Mouse (Mus musculus): ENCODE results near the gene Six3. TPM values are rescaled to one million over a fixed set of nuclear protein-coding genes. Genes with fewer than 3 reads are reported as not detected.

Six3 gene
- 11.3 and 15.0 TPM in 2 replicates for polyA plus RNA-seq (2014; fragmentation: Nextera tagmentation; extraction: Ambion mirVana)

DNA sequence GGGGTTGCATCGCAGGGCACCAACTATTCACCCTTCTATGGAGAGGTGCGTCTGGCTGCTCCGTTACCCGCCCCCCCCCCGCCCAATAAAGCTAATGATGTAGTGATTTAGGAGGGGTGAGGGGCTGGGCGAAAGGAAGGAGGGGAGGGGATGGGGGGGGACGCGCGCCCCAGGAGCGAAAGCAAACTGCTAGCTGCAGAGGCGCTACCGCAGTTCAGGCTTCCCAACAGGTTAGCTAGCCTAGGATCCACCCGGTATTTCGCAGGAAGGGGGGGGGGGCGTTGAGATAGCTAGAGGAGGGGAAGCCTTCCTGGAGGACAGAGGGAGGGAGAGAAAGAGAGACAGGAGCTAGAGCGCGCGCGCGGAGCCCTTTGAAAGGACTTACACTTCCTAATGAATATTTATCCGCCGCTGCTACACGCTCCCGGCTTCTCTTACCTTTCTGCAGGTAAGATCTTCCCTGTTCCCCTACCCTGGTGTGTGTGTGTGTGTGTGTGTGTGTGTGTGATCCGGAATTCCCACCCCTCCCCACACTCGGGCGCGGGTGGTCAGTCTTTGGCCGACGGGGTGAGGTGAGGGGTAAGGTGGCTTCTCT is at the start of gene Six3:
TSS of gene Six3 (plus strand) at position 343 of the 595 bp plus-strand sequence.
- no peaks in the 10 kb centered on the region for H3K9me3 ChIP-seq (replicated peaks; ENCODE audit: control insufficient read depth, low read length)
- H3K4me2 ChIP-seq (ENCODE audit: low read length) = peak within 1 kb of the TSS; percentile 55
- peak within 1 kb of the TSS; percentile 37 for H3K4me3 ChIP-seq (ENCODE audit: low read depth, low read length)
- no peak for DNase-seq (ENCODE audit: low spot score)
- H3K4me1 ChIP-seq (ENCODE audit: control insufficient read depth, insufficient read depth, low read length) = no peaks in the 10 kb centered on the region; the same call in 1 of the 2 replicates
- ATAC-seq = no peak
- peak within 1 kb of the TSS; percentile 60 for H3K9ac ChIP-seq (ENCODE audit: low read length)
- no peaks in the 10 kb centered on the region for H3K36me3 ChIP-seq (ENCODE audit: control insufficient read depth, insufficient read depth, low read length)
- peaks cover 95% of the 10 kb centered on the region for H3K27me3 ChIP-seq (replicated peaks; ENCODE audit: control insufficient read depth, insufficient read depth, low read length)
- peak within 1 kb of the TSS; percentile 68 for H3K27ac ChIP-seq (ENCODE audit: low read depth, low read length)
- under 1% methylated on average over 28 of the region's 30 CpGs for WGBS

DNA sequence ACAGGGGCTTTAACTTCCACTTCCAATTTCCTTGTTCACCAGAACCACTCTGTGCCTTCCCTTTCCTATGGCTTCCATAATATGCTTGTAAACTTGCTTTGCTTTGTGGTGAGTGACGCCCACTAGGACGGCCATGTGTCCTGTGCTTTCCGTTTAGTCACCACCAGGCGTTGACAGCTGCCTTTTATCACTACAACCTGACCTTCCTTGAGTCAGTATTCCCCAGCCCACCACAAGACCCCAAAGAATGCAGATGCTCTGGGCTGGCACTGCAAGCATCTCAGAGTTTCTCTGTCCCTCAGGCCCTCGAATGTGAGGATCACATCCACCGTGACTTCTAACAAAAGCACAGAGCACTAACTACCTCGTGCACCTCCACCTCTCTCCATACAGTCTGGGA is 49.3 kb upstream of the Six3 start:
- H3K27me3 ChIP-seq (replicated peaks; ENCODE audit: control insufficient read depth, insufficient read depth, low read length) = no peaks in the 10 kb centered on the region
- H3K36me3 ChIP-seq (ENCODE audit: control insufficient read depth, insufficient read depth, low read length) = no peaks in the 10 kb centered on the region
- no peak overlapping the region for H3K9ac ChIP-seq (ENCODE audit: low read length)
- no peak for ATAC-seq
- WGBS = 83% methylated on average over 7 of the region's 7 CpGs
- H3K4me2 ChIP-seq (ENCODE audit: low read length) = no peak overlapping the region
- no peak overlapping the region for H3K27ac ChIP-seq (ENCODE audit: low read depth, low read length)
- DNase-seq (ENCODE audit: low spot score) = no peak
- H3K4me1 ChIP-seq (ENCODE audit: control insufficient read depth, insufficient read depth, low read length) = no peaks in the 10 kb centered on the region
- no peaks in the 10 kb centered on the region; the same call in 1 of the 2 replicates for H3K9me3 ChIP-seq (replicated peaks; ENCODE audit: control insufficient read depth, low read length)
- H3K4me3 ChIP-seq (ENCODE audit: low read depth, low read length) = no peak overlapping the region

DNA sequence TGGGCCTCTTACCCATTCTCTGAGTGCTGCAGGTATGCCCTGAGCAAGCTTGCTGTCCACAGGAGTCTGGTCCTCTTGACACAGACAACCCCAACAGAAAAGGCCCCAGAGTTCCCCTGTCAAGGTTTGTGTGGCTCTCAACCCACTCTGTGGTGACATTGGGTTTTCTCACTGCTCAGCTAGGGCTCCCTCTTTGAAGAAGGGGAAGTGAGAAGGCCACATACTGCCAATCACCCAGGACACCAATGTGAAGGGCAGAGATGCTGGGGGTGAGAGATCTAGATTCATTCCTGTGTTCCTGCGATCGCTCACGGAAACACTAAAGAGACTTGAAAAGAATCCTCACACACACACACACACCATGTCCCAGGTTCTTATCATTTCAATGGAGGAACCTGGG is 39.4 kb upstream of the Six3 start:
- Histone ChIP-seq H3K9me3 (replicated peaks; ENCODE audit: control insufficient read depth, low read length) (no peaks in the 10 kb centered on the region), H3K4me3 (ENCODE audit: low read depth, low read length) (no peak overlapping the region), H3K4me2 (ENCODE audit: low read length) (no peak overlapping the region), H3K4me1 (ENCODE audit: control insufficient read depth, insufficient read depth, low read length) (no peaks in the 10 kb centered on the region), H3K27me3 (replicated peaks; ENCODE audit: control insufficient read depth, insufficient read depth, low read length) (no peaks in the 10 kb centered on the region), H3K9ac (ENCODE audit: low read length) (no peak overlapping the region), H3K36me3 (ENCODE audit: control insufficient read depth, insufficient read depth, low read length) (no peaks in the 10 kb centered on the region), H3K27ac (ENCODE audit: low read depth, low read length) (no peak overlapping the region)
- 90% methylated on average over 3 of the region's 3 CpGs for WGBS
- no peak for DNase-seq (ENCODE audit: low spot score)
- ATAC-seq = no peak

DNA sequence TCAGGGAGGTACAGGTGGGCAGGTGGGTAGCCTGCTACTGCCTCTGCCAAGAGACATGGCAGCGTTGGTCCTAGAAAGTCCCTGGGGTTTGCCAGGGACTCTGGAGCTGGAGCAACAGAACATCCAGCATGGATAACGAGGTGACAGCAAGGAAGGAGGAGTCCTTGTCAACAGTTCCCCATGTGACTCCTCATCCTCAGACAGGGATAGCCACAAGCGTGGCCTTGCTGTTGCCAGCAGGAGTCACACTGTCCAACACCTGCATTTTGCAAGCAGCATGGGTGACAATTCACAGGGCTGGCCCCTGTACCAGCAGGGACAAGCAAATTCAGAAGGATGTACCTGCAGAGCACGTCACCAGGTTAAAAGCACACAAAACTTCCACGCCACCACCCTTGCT is 35.1 kb upstream of the Six3 start:
- no peaks in the 10 kb centered on the region for H3K9me3 ChIP-seq (replicated peaks; ENCODE audit: control insufficient read depth, low read length)
- H3K27me3 ChIP-seq (replicated peaks; ENCODE audit: control insufficient read depth, insufficient read depth, low read length) = no peaks in the 10 kb centered on the region
- H3K9ac ChIP-seq (ENCODE audit: low read length) = no peak overlapping the region
- H3K4me3 ChIP-seq (ENCODE audit: low read depth, low read length) = no peak overlapping the region
- H3K4me1 ChIP-seq (ENCODE audit: control insufficient read depth, insufficient read depth, low read length) = no peaks in the 10 kb centered on the region
- 67% methylated on average over 5 of the region's 5 CpGs for WGBS
- no peak overlapping the region for H3K27ac ChIP-seq (ENCODE audit: low read depth, low read length)
- no peak for ATAC-seq
- H3K36me3 ChIP-seq (ENCODE audit: control insufficient read depth, insufficient read depth, low read length) = no peaks in the 10 kb centered on the region
- DNase-seq (ENCODE audit: low spot score) = no peak
- no peak overlapping the region for H3K4me2 ChIP-seq (ENCODE audit: low read length)

DNA sequence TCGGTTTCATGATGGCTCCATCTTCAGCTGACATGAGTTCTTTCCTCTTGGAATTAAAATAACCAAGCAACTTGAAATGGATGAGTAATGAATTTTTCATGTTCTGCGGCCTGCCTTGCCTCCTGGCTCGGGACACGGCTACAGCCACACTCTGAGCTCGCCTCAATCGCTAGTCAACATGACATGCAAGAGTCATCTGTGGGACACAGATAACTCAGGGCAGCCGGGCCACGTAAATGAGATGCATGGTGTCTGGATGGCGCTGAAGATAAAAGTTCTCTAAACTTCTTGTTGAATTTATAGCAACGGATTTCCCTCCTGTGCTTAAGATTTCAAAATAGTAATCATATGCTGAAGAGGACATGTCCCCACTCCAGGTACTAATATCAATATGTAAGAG is 34.1 kb upstream of the Six3 start:
- DNase-seq (ENCODE audit: low spot score) (no peak), ATAC-seq (no peak)
- Histone ChIP-seq H3K4me1 (ENCODE audit: control insufficient read depth, insufficient read depth, low read length) (no peaks in the 10 kb centered on the region), H3K36me3 (ENCODE audit: control insufficient read depth, insufficient read depth, low read length) (no peaks in the 10 kb centered on the region), H3K9ac (ENCODE audit: low read length) (no peak overlapping the region), H3K27ac (ENCODE audit: low read depth, low read length) (no peak overlapping the region), H3K4me3 (ENCODE audit: low read depth, low read length) (no peak overlapping the region), H3K27me3 (replicated peaks; ENCODE audit: control insufficient read depth, insufficient read depth, low read length) (no peaks in the 10 kb centered on the region), H3K9me3 (replicated peaks; ENCODE audit: control insufficient read depth, low read length) (no peaks in the 10 kb centered on the region), H3K4me2 (ENCODE audit: low read length) (no peak overlapping the region)
- 91% methylated on average over 10 of the region's 10 CpGs for WGBS

DNA sequence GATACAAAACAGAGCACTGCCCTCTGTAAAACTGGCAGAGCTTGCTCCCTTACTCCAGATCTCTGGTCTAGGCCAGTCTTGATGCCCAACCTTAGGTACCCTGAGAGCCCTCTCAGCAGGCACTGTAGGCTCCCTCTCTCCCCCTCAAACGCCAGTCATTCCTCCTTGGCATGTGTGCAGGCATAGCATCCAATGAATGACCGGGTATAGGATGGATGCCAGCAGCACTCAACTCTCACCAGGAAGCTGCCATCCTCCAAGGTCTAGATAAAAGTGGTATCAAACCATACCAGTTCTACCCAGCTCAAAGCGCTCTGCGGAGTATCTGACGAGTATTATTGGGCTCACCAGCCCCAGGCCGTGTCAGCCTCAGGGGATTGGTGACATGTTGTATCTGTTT is 33.2 kb upstream of the Six3 start:
- no peak for ATAC-seq
- H3K9ac ChIP-seq (ENCODE audit: low read length) = no peak overlapping the region
- H3K9me3 ChIP-seq (replicated peaks; ENCODE audit: control insufficient read depth, low read length) = no peaks in the 10 kb centered on the region
- no peaks in the 10 kb centered on the region for H3K4me1 ChIP-seq (ENCODE audit: control insufficient read depth, insufficient read depth, low read length)
- peak; percentile 27 for DNase-seq (ENCODE audit: low spot score)
- H3K27ac ChIP-seq (ENCODE audit: low read depth, low read length) = no peak overlapping the region
- H3K36me3 ChIP-seq (ENCODE audit: control insufficient read depth, insufficient read depth, low read length) = no peaks in the 10 kb centered on the region
- H3K4me3 ChIP-seq (ENCODE audit: low read depth, low read length) = no peak overlapping the region
- H3K27me3 ChIP-seq (replicated peaks; ENCODE audit: control insufficient read depth, insufficient read depth, low read length) = no peaks in the 10 kb centered on the region
- no peak overlapping the region for H3K4me2 ChIP-seq (ENCODE audit: low read length)
- 83% methylated on average over 6 of the region's 6 CpGs for WGBS

DNA sequence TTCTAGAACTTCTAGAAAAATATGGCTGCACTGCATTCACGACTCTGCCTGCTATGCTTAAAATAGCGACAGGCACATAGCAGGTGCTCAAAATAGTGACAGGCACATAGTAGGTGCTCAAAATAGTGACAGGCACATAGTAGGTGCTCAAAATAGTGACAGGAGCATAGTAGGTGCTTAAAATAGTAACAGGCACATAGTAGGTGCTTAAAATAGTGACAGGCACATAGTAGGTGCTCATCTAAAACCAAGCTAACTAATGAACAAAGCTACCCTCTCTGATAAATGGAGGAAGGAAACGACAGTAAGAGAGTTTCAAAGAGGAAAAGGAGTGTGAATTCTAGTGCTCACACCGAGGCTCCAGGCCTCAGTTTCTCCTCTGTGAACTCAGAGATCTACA is 29.2 kb upstream of the Six3 start:
- Histone ChIP-seq H3K4me2 (ENCODE audit: low read length) (no peak overlapping the region), H3K27ac (ENCODE audit: low read depth, low read length) (no peak overlapping the region), H3K36me3 (ENCODE audit: control insufficient read depth, insufficient read depth, low read length) (no peaks in the 10 kb centered on the region), H3K27me3 (replicated peaks; ENCODE audit: control insufficient read depth, insufficient read depth, low read length) (no peaks in the 10 kb centered on the region), H3K9me3 (replicated peaks; ENCODE audit: control insufficient read depth, low read length) (no peaks in the 10 kb centered on the region), H3K4me1 (ENCODE audit: control insufficient read depth, insufficient read depth, low read length) (no peaks in the 10 kb centered on the region), H3K4me3 (ENCODE audit: low read depth, low read length) (no peak overlapping the region), H3K9ac (ENCODE audit: low read length) (no peak overlapping the region)
- DNase-seq (ENCODE audit: low spot score) (no peak), ATAC-seq (no peak)
- WGBS = 86% methylated on average over 4 of the region's 4 CpGs

DNA sequence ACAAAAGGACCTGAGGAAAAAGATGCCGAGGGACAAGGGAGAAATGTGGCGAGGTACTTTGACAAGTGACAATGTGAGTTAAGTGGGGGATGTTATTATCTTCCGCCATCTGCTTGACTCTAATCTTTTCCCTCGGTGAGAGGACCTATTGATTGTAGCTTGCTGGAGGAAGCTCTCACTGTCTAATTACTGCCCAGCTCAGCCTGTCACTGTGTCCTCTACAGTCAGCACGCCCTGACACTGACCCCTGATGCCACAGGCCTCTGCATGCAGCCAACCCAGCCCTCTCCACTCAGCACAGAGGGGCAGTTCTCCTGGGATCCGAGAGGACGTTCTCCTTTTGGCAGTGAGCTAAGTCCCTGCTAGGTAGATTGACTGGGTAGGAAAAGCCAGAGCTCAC is 28.8 kb upstream of the Six3 start:
- H3K9ac ChIP-seq (ENCODE audit: low read length) = no peak overlapping the region
- 54% methylated on average over 7 of the region's 7 CpGs for WGBS
- no peak for DNase-seq (ENCODE audit: low spot score)
- no peak overlapping the region for H3K27ac ChIP-seq (ENCODE audit: low read depth, low read length)
- H3K4me2 ChIP-seq (ENCODE audit: low read length) = no peak overlapping the region
- no peaks in the 10 kb centered on the region for H3K36me3 ChIP-seq (ENCODE audit: control insufficient read depth, insufficient read depth, low read length)
- ATAC-seq = no peak
- no peaks in the 10 kb centered on the region for H3K9me3 ChIP-seq (replicated peaks; ENCODE audit: control insufficient read depth, low read length)
- no peaks in the 10 kb centered on the region for H3K4me1 ChIP-seq (ENCODE audit: control insufficient read depth, insufficient read depth, low read length)
- no peak overlapping the region for H3K4me3 ChIP-seq (ENCODE audit: low read depth, low read length)
- H3K27me3 ChIP-seq (replicated peaks; ENCODE audit: control insufficient read depth, insufficient read depth, low read length) = no peaks in the 10 kb centered on the region

DNA sequence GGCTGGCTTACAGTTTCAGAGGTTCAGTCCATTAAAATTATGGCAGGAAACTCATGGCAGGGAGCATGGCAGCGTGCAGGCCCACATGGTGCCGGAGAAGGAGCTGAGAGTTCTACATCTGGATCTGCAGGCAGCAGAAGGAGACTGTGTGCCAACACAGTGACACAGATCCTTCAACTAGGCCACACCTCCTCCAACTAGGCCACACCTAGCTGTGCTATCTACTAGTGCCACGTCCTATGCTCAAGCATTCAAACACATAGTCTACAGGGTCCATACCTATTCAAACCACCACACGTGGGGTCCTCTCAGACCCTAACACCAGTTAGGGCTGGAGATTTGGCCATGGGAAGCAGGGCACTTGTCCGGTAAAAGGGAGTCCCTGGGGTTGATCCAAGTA is 27.6 kb upstream of the Six3 start:
- DNase-seq (ENCODE audit: low spot score) (no peak), ATAC-seq (no peak)
- H3K9ac ChIP-seq (ENCODE audit: low read length) = no peak overlapping the region
- H3K27ac ChIP-seq (ENCODE audit: low read depth, low read length) = no peak overlapping the region
- no peaks in the 10 kb centered on the region for H3K27me3 ChIP-seq (replicated peaks; ENCODE audit: control insufficient read depth, insufficient read depth, low read length)
- H3K4me1 ChIP-seq (ENCODE audit: control insufficient read depth, insufficient read depth, low read length) = no peaks in the 10 kb centered on the region
- H3K4me2 ChIP-seq (ENCODE audit: low read length) = no peak overlapping the region
- no peaks in the 10 kb centered on the region for H3K36me3 ChIP-seq (ENCODE audit: control insufficient read depth, insufficient read depth, low read length)
- no peak overlapping the region for H3K4me3 ChIP-seq (ENCODE audit: low read depth, low read length)
- WGBS = 92% methylated on average over 5 of the region's 5 CpGs
- no peaks in the 10 kb centered on the region for H3K9me3 ChIP-seq (replicated peaks; ENCODE audit: control insufficient read depth, low read length)

Data from forebrain, embryonic 14.5 days (tissue).